Mouse (Mus musculus): Measurements from ENCODE around the gene Mageb3.
A peak's percentile ranks its signal among the peaks of the same experiment; 100 is the strongest.
"Not testable (repeated sequence)": the region's sequence is repeated elsewhere in the genome, so short reads cannot be mapped to it uniquely, and the experiment has no call there.

The Mageb3 gene

GRCm38 (mm10) chr2:121955765-121956223 lies at the start of gene Mageb3, which contains the start of gene Ctdspl2:
Gene Mageb3 (minus strand): TSS chr2:121956092.
Gene Ctdspl2 (plus strand): TSS chr2:121956001.
- peak; percentile 99 for DNase-seq (ENCODE audit: low spot score)

GRCm38 (mm10) chr2:121995738-121996137 lies 39.8 kb upstream of the Mageb3 start:
- no peak for DNase-seq (ENCODE audit: low spot score)

GRCm38 (mm10) chr2:121957216-121957792 lies 1.4 kb upstream of the Mageb3 start:
- no peak for DNase-seq (ENCODE audit: low spot score)

- DNase-seq (ENCODE audit: low spot score), result peak; percentile 98
Measured at GRCm38 (mm10) chr2:121956224-121957018, 529 bp upstream of the Mageb3 start.

GRCm38 (mm10) chr2:121954971-121955656 lies 778 bp downstream of the Mageb3 start:
- DNase-seq (ENCODE audit: low spot score), result no peak

- DNase-seq (ENCODE audit: low spot score), result no peak
Measured at GRCm38 (mm10) chr2:121943364-121943763, 12.5 kb downstream of the Mageb3 start.

GRCm38 (mm10) chr2:121937624-121938023 lies 18.3 kb downstream of the Mageb3 start:
- not testable (repeated sequence) for DNase-seq (ENCODE audit: low spot score)

- DNase-seq (ENCODE audit: low spot score), result no peak
Measured at GRCm38 (mm10) chr2:121916047-121916970, 39.6 kb downstream of the Mageb3 start.

GRCm38 (mm10) chr2:121909975-121910374 lies 45.9 kb downstream of the Mageb3 start:
- no peak for DNase-seq (ENCODE audit: low spot score)

Measured in testis, postnatal 10 days (tissue).